Mouse (Mus musculus) cortical plate, adult 2 months (tissue): ENCODE data around the gene Phc2. TPM values are rescaled to one million over a fixed set of nuclear protein-coding genes. Genes with fewer than 3 reads are reported as not detected.

Experiments
- H3K27ac ChIP-seq: fragments of 200-500 bp; 2 replicates; pipeline ENCODE4 v1.5.1; 2012; ENCODE audit warnings: low read length, control low read depth, inconsistent platforms; ENCODE audit not compliant: insufficient read depth
- H3K4me1 ChIP-seq: fragments of 200-500 bp; 2 replicates; pipeline ENCODE4 v1.6.1; 2011; ENCODE audit warnings: low read length; ENCODE audit not compliant: control insufficient read depth, insufficient read depth
- H3K4me3 ChIP-seq: fragments of 200-500 bp; 2 replicates; pipeline ENCODE4 v1.5.1; 2011; ENCODE audit warnings: mild to moderate bottlenecking, low read length, control low read depth; ENCODE audit not compliant: insufficient read depth
- CTCF ChIP-seq: fragments of 200-500 bp; IDR thresholded peaks from 2 replicates; pipeline ENCODE4 v1.5.1; 2011; ENCODE audit warnings: mild to moderate bottlenecking, control low read depth, low read length; ENCODE audit not compliant: insufficient read depth; ENCODE audit errors: extremely low read depth
- POLR2A ChIP-seq: fragments of 200-500 bp; IDR thresholded peaks from 2 replicates; pipeline ENCODE4 v1.6.1; 2011; ENCODE audit warnings: mild to moderate bottlenecking, low read length, control low read depth; ENCODE audit not compliant: insufficient read depth; ENCODE audit errors: extremely low read depth
- polyA plus RNA-seq: library from polyadenylated mRNA; depleted of rRNA; stranded (reverse); fragments of >200 nt; gene quantifications from 2 replicates; pipeline ENCODE4 v1.2.3, GENCODE M21; 2012

Phc2 gene
- polyA plus RNA-seq, 1 experiment = 92.4 TPM

GRCm38 (mm10) chr4:128766929-128767328 lies 112.4 kb downstream of the Phc2 start:
- no peak overlapping the region for H3K4me3 ChIP-seq
- TF ChIP-seq POLR2A = no peak
- no peak for TF ChIP-seq CTCF
- no peaks in the 10 kb centered on the region for H3K4me1 ChIP-seq
- H3K27ac ChIP-seq = no peak overlapping the region

GRCm38 (mm10) chr4:128768120-128768519 lies 113.6 kb downstream of the Phc2 start:
- Histone ChIP-seq H3K4me1 (no peaks in the 10 kb centered on the region), H3K27ac (no peak overlapping the region), H3K4me3 (no peak overlapping the region)
- TF ChIP-seq POLR2A = no peak
- no peak for TF ChIP-seq CTCF

GRCm38 (mm10) chr4:128769569-128770355 lies 115.3 kb downstream of the Phc2 start:
- no peak overlapping the region for H3K27ac ChIP-seq
- TF ChIP-seq CTCF (no peak), POLR2A (no peak)
- H3K4me3 ChIP-seq = no peak overlapping the region
- no peaks in the 10 kb centered on the region for H3K4me1 ChIP-seq

- Histone ChIP-seq H3K4me3 (no peak overlapping the region), H3K4me1 (no peaks in the 10 kb centered on the region), H3K27ac (no peak overlapping the region)
- TF ChIP-seq POLR2A (no peak), CTCF (no peak)
Measured at GRCm38 (mm10) chr4:128770698-128771097, 116.2 kb downstream of the Phc2 start.

GRCm38 (mm10) chr4:128773820-128774219 lies 119.3 kb downstream of the Phc2 start:
- Histone ChIP-seq H3K27ac (no peak overlapping the region), H3K4me3 (no peak overlapping the region), H3K4me1 (0 out of 2 replicates have a peak, but pooled peaks cover 1% of the 10 kb centered on the region)
- no peak for TF ChIP-seq POLR2A
- TF ChIP-seq CTCF = no peak

- TF ChIP-seq POLR2A = no peak
- TF ChIP-seq CTCF = peak; percentile 65
- no peak overlapping the region for H3K27ac ChIP-seq
- H3K4me3 ChIP-seq = no peak overlapping the region
- 0 out of 2 replicates have a peak, but pooled peaks cover 1% of the 10 kb centered on the region for H3K4me1 ChIP-seq
Measured at GRCm38 (mm10) chr4:128774467-128774866, 120.0 kb downstream of the Phc2 start.

GRCm38 (mm10) chr4:128776568-128777289 lies 122.2 kb downstream of the Phc2 start:
- Histone ChIP-seq H3K4me3 (no peak overlapping the region), H3K27ac (no peak overlapping the region), H3K4me1 (0 out of 2 replicates have a peak, but pooled peaks cover 1% of the 10 kb centered on the region)
- TF ChIP-seq POLR2A (no peak), CTCF (peak; percentile 83)

GRCm38 (mm10) chr4:128777593-128777992 lies 123.1 kb downstream of the Phc2 start:
- TF ChIP-seq POLR2A = no peak
- TF ChIP-seq CTCF = no peak
- no peak overlapping the region for H3K4me3 ChIP-seq
- no peak overlapping the region for H3K27ac ChIP-seq
- 0 out of 2 replicates have a peak, but pooled peaks cover 1% of the 10 kb centered on the region for H3K4me1 ChIP-seq

GRCm38 (mm10) chr4:128782037-128782436 lies 127.5 kb downstream of the Phc2 start:
- TF ChIP-seq CTCF (no peak), POLR2A (no peak)
- Histone ChIP-seq H3K4me3 (no peak overlapping the region), H3K27ac (no peak overlapping the region), H3K4me1 (peaks cover 5% of the 10 kb centered on the region)

GRCm38 (mm10) chr4:128782645-128783044 lies 128.1 kb downstream of the Phc2 start:
- Histone ChIP-seq H3K27ac (no peak overlapping the region), H3K4me1 (peaks cover 6% of the 10 kb centered on the region), H3K4me3 (no peak overlapping the region)
- TF ChIP-seq POLR2A (no peak), CTCF (no peak)
